Mouse (Mus musculus) urinary bladder, postnatal 4 days (tissue): ENCODE results near the gene Comt.
A peak's percentile ranks its signal among the peaks of the same experiment; 100 is the strongest.

Source experiments
- DNase-seq, 2 experiments: peaks; one replicate each; pipeline ENCODE4 v3.0.0; 2021 to 2022; ENCODE audit warnings: low spot score in 2 of 2

Comt gene

DNA sequence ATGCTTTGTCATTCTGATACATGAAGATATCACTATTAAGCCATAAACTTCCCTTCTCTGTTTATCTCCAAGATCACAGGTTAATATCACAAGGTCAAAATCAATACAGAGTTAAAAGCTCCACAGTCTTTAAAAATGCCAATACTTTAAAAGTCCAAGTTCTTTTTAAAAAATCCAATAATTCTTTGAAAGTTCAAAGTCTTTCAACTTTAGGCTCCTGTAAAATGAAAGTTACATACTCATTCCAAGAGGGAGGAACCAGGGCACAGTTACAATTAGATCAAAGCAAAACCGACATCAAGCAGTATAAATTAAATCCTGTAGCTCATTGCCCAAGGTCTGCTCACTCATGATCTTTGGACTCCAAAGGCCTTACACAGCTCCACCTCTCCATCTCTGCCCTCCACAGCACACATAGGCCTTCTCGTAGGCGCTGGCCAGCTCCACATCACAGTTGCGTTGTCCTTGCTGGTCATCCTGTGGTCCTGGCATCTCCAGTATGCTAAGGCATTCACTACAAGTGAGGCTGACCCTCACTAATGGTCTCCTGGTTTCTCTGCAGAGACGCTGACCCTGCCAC lies 6.8 kb upstream of the Comt start:
- DNase-seq: no peak

DNA sequence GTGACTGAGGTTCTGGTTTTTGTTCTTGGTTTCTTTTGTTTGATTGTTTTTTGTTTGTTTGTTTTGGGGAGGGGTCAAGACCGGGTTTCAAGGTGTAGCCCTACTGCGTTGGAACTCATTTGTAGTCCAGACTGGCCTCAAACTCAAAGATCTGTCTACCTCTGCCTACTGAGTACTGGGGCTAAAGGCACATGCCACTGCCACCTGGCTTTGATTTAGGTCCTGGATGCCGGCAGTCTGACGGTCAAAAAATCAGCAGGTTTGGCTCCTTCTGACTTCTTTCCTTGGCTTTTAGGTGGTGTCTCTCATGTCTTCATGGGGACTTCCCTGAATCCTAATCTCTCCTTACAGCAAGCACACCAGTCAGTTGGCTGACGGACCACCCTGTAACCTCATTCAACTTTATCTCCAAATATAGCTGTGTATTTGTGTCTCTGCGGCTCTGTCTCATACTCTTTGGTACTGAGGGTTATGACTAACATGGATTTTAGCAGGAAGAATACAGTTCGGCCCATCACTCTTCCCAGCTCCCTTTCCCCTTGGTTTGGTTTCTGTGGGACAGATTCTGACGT lies 4.1 kb upstream of the Comt start:
- DNase-seq: no peak

DNA sequence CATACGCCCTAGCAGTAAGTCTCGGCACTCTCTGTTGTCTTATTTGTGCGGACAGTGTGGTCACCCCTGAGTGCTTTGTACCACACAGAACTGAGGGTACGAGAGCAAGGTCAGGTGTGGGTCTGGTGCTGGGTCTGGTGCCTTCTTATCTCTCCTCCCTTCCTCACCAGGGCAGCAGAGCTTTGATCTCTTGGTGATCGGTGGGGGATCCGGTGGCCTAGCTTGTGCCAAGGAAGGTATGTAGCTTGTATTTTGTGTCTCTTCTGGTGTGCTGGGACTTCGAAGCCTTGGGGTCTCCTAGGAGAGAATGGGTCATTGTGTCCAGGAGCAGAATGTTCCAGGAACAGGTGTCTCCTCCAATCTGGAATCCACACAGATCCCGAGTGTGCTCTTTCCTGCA lies 3.0 kb upstream of the Comt start:
- no peak for DNase-seq

- DNase-seq: no peak
Measured at GRCm38 (mm10) chr16:18428516-18429042, 1.9 kb upstream of the Comt start.

DNA sequence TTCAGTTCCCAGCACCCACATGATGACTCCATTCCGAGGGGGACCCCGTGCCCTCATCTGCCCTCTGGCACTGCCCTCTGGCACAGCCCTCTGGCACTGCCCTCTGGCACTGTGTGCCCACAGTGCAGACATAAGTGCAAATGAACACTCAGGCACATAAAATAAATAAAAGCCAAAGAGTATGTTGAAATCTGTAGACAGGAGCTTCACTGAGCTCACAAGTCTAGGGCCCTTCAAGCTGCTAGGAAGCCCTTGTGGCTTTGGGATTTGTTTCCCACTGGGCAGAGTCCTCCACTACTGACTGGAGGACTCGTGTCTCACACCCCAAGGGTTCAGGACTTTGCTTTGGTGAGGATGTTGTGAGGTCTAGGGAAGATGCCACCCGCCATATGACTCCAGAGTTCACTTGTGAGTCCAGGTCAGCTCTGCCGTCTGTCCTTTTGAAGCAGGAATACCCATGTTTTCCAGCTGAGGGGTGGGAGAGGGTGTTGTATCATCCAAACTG lies 1.4 kb upstream of the Comt start:
- no peak for DNase-seq

DNA sequence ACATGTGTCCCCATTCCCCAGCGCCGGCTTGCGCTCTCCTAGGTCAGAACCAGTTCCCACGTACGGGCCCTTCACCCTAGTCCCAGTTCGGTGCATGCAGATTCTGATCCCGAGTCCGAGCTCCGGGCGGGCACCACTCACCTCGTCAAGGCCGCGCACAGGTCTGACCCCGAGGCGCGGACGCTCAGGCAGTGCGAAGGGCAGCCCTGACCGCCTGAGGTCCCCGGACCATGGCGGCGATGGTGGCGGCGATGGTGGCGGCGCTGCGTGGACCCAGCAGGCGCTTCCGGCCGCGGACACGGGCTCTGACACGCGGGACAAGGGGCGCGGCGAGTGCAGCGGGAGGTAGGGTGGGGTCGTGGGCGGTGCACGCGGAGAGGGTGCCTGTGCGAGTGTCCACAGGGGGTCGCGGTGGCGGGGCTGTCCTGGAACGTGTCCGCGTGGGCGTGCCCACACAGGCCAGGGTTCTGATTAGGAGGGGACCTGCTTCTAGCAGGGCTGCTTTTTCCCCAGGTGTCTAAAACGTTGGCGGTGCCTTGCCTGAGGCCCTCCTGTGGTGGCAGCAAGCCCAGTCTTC lies 349 bp downstream of the Comt start, which contains the start of gene Txnrd2:
Gene Txnrd2 (plus strand): TSS at position 170 of the 577 bp plus-strand sequence.
- DNase-seq: peak; percentile 82 to 83

DNA sequence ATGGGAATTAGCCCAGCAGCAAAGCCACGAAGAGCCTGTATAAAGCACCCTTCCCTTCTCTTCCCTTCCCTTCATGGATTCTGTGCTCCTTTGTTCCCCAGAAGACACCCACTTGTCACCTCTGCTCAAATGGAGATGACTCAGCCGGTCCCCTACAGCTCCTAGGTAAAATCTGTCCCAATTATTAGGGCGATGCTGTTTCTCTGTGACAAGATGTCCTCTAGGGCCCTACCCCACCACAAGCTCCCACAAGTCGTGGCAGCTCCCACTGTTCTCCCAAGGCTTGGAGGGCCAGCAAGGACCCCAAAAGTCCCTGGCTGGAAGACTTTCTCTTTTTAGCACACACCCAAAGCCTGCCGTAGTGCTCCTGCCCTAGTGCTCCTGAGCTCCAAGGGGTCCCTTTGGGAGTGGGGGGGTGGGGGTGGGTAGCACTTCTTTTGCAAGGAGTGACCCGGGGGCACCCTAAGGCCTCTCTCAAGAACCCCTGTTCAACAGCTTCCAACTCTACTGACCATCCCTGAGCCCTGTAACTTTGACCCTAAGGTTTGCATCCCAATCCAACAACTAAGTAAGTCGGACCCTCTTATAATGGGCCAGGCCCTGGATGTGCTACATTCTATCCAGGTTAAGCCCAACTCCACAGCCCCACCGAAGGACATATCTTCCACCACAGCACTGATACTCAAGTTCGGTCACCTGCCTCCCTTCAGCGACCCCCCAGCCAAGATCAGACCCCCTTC lies 1.0 kb downstream of the Comt start:
- DNase-seq: no peak

- no peak for DNase-seq
Measured at GRCm38 (mm10) chr16:18424364-18425045, 2.1 kb downstream of the Comt start.

GRCm38 (mm10) chr16:18423915-18424265 lies 2.8 kb downstream of the Comt start:
- DNase-seq: no peak

DNA sequence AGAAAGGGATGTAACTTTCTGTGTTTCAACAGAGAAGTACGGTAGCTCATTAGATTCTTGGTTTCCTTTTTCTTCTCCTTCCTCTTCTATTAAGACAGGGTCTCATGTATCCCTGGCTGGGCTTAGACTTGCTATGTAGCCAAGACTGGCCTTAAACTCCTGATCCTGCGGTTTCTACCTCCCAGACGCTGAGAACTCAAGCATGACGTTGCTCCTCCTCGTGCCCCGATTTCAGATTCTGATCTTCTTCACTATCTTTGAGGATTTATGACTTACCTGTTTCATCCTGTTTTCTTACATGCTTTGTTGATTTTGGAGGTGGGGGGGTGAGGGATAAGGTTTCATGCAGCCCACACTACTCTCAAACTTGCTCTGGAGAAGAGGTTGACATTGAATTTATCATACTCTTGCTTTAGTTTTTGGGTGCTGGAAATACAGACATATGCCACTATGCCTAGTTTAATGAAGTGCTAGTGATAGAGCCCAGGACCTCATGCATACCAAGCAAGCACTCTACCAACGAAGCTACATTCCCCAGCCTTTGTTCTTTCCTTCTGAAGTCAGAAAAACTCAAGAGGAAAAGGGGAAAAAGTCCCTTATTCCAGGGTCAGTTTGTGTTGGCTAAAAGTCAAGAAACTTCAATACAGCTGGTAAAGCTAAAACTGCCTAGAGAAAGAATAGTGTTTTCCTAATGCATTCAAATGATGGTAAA lies 3.3 kb downstream of the Comt start:
- no peak for DNase-seq

DNA sequence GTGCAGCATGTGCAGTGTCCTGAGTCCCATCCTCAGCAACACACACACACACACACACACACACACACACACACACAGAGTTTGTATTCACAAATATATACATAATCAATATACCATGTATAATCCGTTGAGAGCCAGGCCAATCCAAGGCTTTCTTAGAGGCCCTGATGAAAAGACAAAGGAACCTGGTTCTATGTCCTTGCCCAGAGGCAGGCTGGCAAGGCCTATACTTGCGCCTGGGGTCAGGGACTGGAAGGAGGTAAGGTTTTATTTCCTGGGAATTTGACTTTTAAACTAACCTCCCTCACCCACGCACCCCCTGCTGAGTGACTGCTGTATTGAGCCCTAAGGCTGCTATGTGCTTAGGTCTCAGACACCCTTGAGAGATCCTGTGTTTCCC lies 6.1 kb downstream of the Comt start:
- no peak for DNase-seq

- no peak for DNase-seq
Measured at GRCm38 (mm10) chr16:18419603-18420026, 7.0 kb downstream of the Comt start.

DNA sequence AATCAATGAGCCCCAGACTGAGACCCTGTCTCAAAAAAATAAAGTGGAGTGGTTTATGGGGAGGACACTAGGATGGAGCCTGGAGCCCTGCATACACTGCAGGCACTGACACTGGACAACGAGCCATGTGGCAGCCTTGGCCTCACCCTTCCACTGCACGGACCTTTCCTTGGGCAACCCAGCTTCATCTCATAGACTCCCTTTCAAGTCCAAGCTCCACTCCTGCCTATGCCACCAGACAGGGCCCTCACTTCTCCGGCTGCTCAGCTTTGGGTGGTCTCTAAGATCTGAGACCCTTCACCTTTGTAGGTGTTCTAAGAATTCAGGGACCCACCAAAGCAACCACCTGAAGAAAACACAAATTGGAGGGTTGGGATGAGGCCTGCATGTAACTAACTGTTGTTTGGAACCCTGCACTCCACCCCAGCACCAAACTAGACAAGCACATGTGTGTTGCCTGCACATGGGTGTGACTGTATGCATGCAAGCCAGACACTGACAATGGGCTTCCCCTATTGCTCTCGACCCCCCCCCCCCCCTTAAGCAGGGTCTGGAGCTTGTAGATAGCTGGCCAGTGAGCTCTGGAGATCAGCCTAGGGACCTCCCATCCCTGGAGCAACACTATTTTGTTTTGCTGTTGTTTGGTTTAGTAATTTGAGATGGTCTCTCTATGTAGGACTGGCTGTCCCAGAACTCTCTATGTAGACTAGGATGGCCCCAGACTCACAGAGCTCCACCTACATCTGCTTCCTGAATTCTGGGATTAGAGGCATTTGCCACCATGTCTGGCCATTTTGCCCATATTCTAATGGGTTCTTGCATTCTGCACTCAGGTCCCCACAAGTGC lies 7.7 kb downstream of the Comt start:
- DNase-seq: no peak

GRCm38 (mm10) chr16:18417491-18417890 lies 9.2 kb downstream of the Comt start:
- no peak for DNase-seq

GRCm38 (mm10) chr16:18416837-18417236 lies 9.8 kb downstream of the Comt start:
- DNase-seq: no peak

GRCm38 (mm10) chr16:18416094-18416761 lies 10.4 kb downstream of the Comt start:
- DNase-seq: peak in 1 of 2 experiments; percentile 52

- no peak for DNase-seq
Measured at GRCm38 (mm10) chr16:18413032-18413816, 13.4 kb downstream of the Comt start.

DNA sequence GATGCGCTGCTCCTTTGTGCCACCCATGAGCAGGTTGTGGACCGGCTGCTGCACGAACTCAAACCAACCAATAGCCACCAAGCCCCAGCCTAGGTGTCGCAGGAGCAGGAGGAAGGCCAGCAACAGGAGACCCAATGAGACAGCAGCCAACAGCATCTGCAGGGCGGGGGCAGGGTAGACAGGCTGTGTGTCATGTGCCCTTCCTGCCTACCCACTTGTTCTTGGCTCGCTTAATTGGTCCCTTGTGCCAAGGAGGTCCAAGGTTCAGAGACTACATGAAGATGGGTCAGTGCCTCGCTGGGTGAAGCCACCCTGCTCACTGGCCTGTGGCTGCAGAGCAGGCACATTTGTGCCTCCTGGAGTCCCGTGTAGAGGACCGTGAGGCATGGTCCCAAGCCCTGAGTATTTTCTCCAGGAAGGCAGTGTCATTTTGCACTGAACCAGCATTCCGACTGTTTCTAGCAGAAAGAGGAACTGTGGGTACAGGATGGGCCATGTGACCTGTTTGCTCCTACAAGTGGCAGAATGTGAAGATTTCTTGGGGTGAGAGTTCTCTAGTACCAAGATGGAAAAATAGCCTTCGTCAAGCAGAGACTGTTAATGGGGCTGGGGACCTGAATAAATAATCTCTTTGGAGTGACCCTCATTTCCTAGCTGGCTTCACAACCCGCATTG lies 14.7 kb downstream of the Comt start:
- no peak for DNase-seq
